Mouse (Mus musculus) neutrophil, adult 5-6 weeks (primary cell): Measurements from ENCODE around the gene Foxn3. TPM values are rescaled to one million over a fixed set of nuclear protein-coding genes. Genes with fewer than 3 reads are reported as not detected.
A peak's percentile ranks its signal among the peaks of the same experiment; 100 is the strongest.

Experiments
- ATAC-seq: fragments of 151-379, 151-347 bp; 2 replicates; pipeline ENCODE4 v1.8.0; 2017; ENCODE audit warnings: mild to moderate bottlenecking, moderate TSS enrichment; ENCODE audit not compliant: insufficient number of reproducible peaks, poor library complexity, low FRiP score, severe bottlenecking; ENCODE audit errors: extremely low read depth
- total RNA-seq: library from RNA; stranded (forward); fragments of 200-1000 nt; gene quantifications from 2 replicates; pipeline ENCODE4 v1.2.3, GENCODE M21; 2017

The Foxn3 gene
- total RNA-seq, 1 experiment from 2014 or later = 92.8 TPM

- no peak for ATAC-seq
These were observed 265.1 kb downstream of the Foxn3 start for GRCm38 (mm10) chr12:99298242-99298641.

- ATAC-seq = no peak
These were observed 265.6 kb downstream of the Foxn3 start for GRCm38 (mm10) chr12:99297792-99298191.

- ATAC-seq = no peak
These were observed 269.9 kb downstream of the Foxn3 start for GRCm38 (mm10) chr12:99293532-99293931.

GRCm38 (mm10) chr12:99292152-99292551, 271.2 kb downstream of the Foxn3 start:
- no peak for ATAC-seq

GRCm38 (mm10) chr12:99287081-99287480, 276.3 kb downstream of the Foxn3 start:
- ATAC-seq = no peak

DNA sequence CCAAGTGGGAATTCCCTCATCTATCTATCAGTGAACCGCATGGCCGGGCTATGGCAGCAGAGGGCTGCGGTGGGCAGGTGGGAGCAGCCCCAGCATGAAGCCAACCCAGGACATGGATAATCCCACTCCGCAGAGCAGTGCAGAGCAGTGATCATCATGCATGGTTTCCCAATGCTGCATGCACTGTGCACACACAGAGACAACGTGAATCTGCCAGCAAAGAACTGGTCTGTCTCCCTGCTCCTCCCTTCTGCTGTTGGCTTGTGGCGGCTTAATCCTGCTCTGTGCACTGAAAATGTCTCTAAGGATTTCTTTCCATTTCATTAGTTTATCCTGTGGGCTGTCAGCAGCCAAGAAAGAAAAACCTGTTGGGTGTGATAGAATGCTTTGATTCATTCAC, 276.7 kb downstream of the Foxn3 start:
- ATAC-seq = no peak

DNA sequence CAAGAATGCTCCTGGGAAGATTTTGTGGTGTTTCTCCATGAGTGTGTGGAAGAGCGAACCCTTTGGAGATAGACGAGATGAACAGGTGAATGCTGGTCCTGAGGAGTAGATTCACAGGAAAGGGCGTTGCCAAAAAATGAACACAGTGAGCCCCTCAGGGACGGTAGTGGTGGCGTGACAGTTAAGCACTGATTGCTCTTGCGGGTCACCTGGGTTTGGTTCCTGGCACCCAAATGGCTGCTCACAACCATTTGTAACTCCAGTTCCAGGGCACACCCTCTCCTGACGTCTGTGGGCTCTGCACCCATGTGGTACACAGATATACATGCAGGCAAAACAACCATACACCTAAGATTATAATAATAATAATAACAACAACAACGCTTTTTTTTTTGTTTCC, 277.7 kb downstream of the Foxn3 start:
- peak; percentile 30; the same call in 1 of the 2 replicates for ATAC-seq

DNA sequence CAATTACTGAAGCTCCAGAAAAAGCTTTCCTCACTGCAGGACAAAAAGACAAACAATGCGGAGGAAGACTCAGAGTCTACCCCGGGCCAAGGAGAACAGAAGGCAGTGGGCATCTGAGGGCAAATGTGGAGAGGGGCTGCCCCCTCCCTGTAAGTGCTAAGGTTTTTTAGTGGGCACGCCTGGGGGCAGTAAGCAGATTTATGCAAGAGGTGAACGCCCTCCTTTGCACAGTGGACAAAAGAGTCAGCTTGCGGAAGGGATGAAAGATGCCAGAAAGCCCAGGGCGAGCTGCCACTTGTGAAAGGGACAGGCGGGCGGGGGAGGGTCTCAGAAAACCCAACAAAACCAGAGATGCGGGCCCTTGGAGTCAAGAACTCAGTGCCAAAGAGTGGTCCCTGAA, 278.2 kb downstream of the Foxn3 start:
- no peak for ATAC-seq

GRCm38 (mm10) chr12:99284419-99285069, 278.8 kb downstream of the Foxn3 start:
- ATAC-seq = peak; percentile 34; the same call in 1 of the 2 replicates

DNA sequence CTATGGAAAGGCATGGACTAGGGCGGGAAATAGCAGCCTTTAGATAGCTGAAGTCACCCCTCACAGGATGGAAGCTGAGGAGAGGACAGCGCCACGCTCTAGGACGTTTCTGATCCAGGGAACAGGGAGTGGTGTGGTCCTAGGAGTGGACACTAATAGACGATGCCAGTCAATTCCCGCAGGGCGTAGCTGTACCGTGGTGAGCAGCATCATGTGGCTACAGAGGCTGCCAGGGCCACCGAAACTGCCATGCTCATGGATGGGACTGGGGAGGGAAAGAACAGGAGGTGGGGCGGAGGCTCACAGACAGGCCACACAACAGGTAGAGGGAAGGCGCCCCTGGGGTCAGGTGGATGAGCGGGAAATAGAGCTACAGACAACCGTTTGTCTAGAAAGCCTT, 282.6 kb downstream of the Foxn3 start:
- ATAC-seq = no peak

- no peak for ATAC-seq
These were observed 283.1 kb downstream of the Foxn3 start for GRCm38 (mm10) chr12:99280291-99280690.

- ATAC-seq = no peak
These were observed 284.0 kb downstream of the Foxn3 start for GRCm38 (mm10) chr12:99279426-99279825.

- ATAC-seq = no peak
These were observed 288.8 kb downstream of the Foxn3 start for GRCm38 (mm10) chr12:99274589-99274988.

DNA sequence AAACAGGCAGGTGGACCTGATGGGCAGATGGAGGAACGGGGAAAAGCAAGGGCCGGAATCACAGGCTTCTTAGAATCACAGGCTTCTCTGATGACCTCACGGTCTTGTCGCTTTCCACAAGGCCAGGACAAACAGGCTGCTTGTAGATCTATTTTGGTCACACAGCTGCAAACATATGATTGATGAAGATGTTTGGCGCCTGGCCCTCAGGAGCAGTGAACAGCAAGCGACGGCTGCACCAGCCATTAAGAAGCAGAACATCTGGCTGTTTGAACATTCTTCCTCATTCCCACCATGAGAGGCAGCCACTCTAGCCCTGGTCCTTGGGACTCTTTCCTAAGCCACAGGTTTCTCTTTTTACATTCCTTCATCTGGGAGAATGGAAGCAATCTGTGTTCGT, 294.0 kb downstream of the Foxn3 start:
- ATAC-seq = no peak

DNA sequence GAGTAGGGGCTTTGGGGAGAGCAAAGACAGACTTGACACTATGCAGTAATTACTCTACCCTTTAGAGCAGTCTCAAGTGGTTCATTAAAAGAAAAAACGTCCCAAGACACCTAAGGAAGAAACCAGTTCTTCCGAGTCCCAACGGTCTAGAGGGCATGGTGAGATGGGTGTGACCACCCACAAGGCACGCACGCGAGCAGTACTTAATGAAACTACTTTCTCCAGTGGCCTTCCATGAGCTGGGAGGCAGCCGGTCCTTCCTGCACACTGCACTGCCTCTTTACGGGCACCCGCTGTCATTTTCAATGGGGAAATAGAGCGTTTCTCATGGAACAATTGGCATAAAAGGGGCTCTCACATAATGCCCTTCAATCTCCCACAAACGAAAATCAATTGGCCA, 294.4 kb downstream of the Foxn3 start:
- no peak for ATAC-seq

- ATAC-seq = no peak
These were observed 295.6 kb downstream of the Foxn3 start for GRCm38 (mm10) chr12:99267732-99268131.

DNA sequence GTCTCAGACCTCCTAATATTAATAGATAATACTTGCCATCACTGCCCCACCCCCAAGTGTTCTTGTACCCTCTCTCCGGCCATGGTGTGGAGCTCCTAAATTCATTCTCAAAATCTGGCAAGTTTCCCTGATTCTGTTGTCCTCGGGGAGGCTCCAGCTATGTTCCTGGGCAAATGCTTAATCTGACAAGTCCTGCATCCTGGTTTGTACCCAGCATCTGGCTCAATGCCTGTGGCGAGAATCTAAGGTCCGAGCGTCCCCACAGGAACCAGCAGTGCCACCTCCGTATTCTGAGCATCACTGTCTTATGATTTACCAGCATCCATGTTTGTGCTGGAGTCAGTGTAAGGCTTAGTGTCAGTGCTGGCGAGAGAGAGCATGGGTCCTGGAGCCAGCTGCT, 296.9 kb downstream of the Foxn3 start:
- ATAC-seq = no peak

DNA sequence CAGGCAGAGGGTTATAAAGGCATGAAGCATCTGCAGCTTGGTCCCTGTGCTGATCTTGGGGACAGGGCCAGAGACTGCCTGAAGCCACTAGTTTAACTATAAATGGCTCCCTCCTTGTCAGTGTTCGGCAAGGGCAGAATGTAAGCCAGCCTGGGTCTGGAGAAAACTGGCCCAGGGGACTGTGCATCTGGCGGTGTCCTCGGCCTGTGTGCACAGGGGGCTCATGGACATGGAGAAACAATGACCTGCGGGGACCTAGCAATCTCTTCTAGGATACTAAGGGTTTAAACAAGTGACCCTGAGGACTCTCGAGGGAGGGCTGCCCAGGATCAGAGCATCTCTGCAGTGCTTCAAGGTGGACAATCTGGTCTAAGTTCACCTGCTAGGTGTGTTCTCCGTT, 297.6 kb downstream of the Foxn3 start:
- ATAC-seq = no peak

GRCm38 (mm10) chr12:99264386-99264785, 299.0 kb downstream of the Foxn3 start:
- peak; percentile 30; the same call in 1 of the 2 replicates for ATAC-seq

GRCm38 (mm10) chr12:99263592-99264335, 299.6 kb downstream of the Foxn3 start:
- ATAC-seq = no peak
